Mouse (Mus musculus) erythroblast, embryonic 14.5 days (primary cell): ENCODE data around the gene Vps8. TPM values are rescaled to one million over a fixed set of nuclear protein-coding genes. Genes with fewer than 3 reads are reported as not detected.

Source experiments
- H3K27me3 ChIP-seq: 2 replicates; pipeline ENCODE4 v1.6.1; 2012; ENCODE audit warnings: inconsistent platforms; ENCODE audit not compliant: control insufficient read depth
- H3K36me3 ChIP-seq: 2 replicates; pipeline ENCODE4 v1.6.1; 2012; ENCODE audit warnings: mild to moderate bottlenecking, inconsistent platforms; ENCODE audit not compliant: control insufficient read depth
- H3K4me1 ChIP-seq: 2 replicates; pipeline ENCODE4 v1.6.1; 2012; ENCODE audit warnings: inconsistent platforms; ENCODE audit not compliant: control insufficient read depth
- H3K4me3 ChIP-seq: replicated peaks from 2 replicates; pipeline ENCODE3; 2012; ENCODE audit warnings: moderate library complexity, mild to moderate bottlenecking, inconsistent platforms
- H3K9me3 ChIP-seq: 2 replicates; pipeline ENCODE4 v1.6.1; 2012; ENCODE audit warnings: low read length, inconsistent platforms, mixed read lengths; ENCODE audit not compliant: control insufficient read depth
- GATA1 ChIP-seq: IDR thresholded peaks from 2 replicates; pipeline ENCODE4 v1.6.1; 2012; ENCODE audit warnings: low read length, inconsistent platforms, mixed read lengths
- TAL1 ChIP-seq: IDR thresholded peaks from 3 replicates; pipeline ENCODE4 v1.6.1; 2012; ENCODE audit warnings: low read length, inconsistent platforms, mixed read lengths
- polyA plus RNA-seq: library from polyadenylated mRNA; stranded (reverse); fragments of >175 nt; gene quantifications from 2 replicates; pipeline ENCODE4 v1.2.3, GENCODE M21; 2012

The Vps8 gene
- polyA plus RNA-seq, 1 experiment, result 3.1 TPM

- H3K4me1 ChIP-seq, result no peaks in the 10 kb centered on the region
- no peak for TF ChIP-seq TAL1
- no peak for TF ChIP-seq GATA1
- no peak overlapping the region for H3K4me3 ChIP-seq
- H3K27me3 ChIP-seq, result no peaks in the 10 kb centered on the region
- no peaks in the 10 kb centered on the region for H3K9me3 ChIP-seq
- H3K36me3 ChIP-seq, result peaks cover 23% of the 10 kb centered on the region
Measured at GRCm38 (mm10) chr16:21445026-21445625, 22.2 kb downstream of the Vps8 start.

GRCm38 (mm10) chr16:21447447-21447846, 24.5 kb downstream of the Vps8 start:
- Histone ChIP-seq H3K27me3 (no peaks in the 10 kb centered on the region), H3K9me3 (no peaks in the 10 kb centered on the region), H3K36me3 (peaks cover 20% of the 10 kb centered on the region), H3K4me1 (no peaks in the 10 kb centered on the region), H3K4me3 (no peak overlapping the region)
- TF ChIP-seq GATA1, result no peak
- no peak for TF ChIP-seq TAL1

GRCm38 (mm10) chr16:21448464-21448863, 25.5 kb downstream of the Vps8 start:
- Histone ChIP-seq H3K36me3 (peaks cover 11% of the 10 kb centered on the region), H3K27me3 (no peaks in the 10 kb centered on the region), H3K4me3 (no peak overlapping the region), H3K9me3 (no peaks in the 10 kb centered on the region), H3K4me1 (no peaks in the 10 kb centered on the region)
- TF ChIP-seq TAL1 (no peak), GATA1 (no peak)

- Histone ChIP-seq H3K9me3 (no peaks in the 10 kb centered on the region), H3K4me3 (no peak overlapping the region), H3K27me3 (no peaks in the 10 kb centered on the region), H3K36me3 (peaks cover under 1% of the 10 kb centered on the region; the same call in 1 of the 2 replicates), H3K4me1 (no peaks in the 10 kb centered on the region)
- no peak for TF ChIP-seq GATA1
Measured at GRCm38 (mm10) chr16:21449890-21450289, 27.0 kb downstream of the Vps8 start.

- TF ChIP-seq TAL1, result no peak
- no peak for TF ChIP-seq GATA1
- H3K4me1 ChIP-seq, result no peaks in the 10 kb centered on the region
- H3K4me3 ChIP-seq, result no peak overlapping the region
- H3K36me3 ChIP-seq, result peaks cover 7% of the 10 kb centered on the region
- H3K9me3 ChIP-seq, result no peaks in the 10 kb centered on the region
- no peaks in the 10 kb centered on the region for H3K27me3 ChIP-seq
Measured at GRCm38 (mm10) chr16:21452569-21452968, 29.7 kb downstream of the Vps8 start.

- Histone ChIP-seq H3K4me3 (no peak overlapping the region), H3K36me3 (peaks cover 31% of the 10 kb centered on the region), H3K4me1 (no peaks in the 10 kb centered on the region), H3K27me3 (no peaks in the 10 kb centered on the region), H3K9me3 (no peaks in the 10 kb centered on the region)
- TF ChIP-seq GATA1, result no peak
- TF ChIP-seq TAL1, result no peak
Measured at GRCm38 (mm10) chr16:21457639-21458369, 34.9 kb downstream of the Vps8 start.

- no peaks in the 10 kb centered on the region for H3K4me1 ChIP-seq
- no peak overlapping the region for H3K4me3 ChIP-seq
- no peak for TF ChIP-seq TAL1
- TF ChIP-seq GATA1, result no peak
- H3K9me3 ChIP-seq, result no peaks in the 10 kb centered on the region
- peaks cover 36% of the 10 kb centered on the region for H3K36me3 ChIP-seq
- H3K27me3 ChIP-seq, result no peaks in the 10 kb centered on the region
Measured at GRCm38 (mm10) chr16:21465868-21466267, 43.0 kb downstream of the Vps8 start.

GRCm38 (mm10) chr16:21470416-21470815, 47.5 kb downstream of the Vps8 start:
- Histone ChIP-seq H3K9me3 (no peaks in the 10 kb centered on the region), H3K36me3 (peaks cover 23% of the 10 kb centered on the region), H3K4me1 (no peaks in the 10 kb centered on the region), H3K4me3 (no peak overlapping the region), H3K27me3 (no peaks in the 10 kb centered on the region)
- no peak for TF ChIP-seq TAL1
- TF ChIP-seq GATA1, result no peak

- TF ChIP-seq TAL1 (no peak), GATA1 (no peak)
- Histone ChIP-seq H3K27me3 (no peaks in the 10 kb centered on the region), H3K9me3 (no peaks in the 10 kb centered on the region), H3K4me3 (no peak overlapping the region), H3K4me1 (no peaks in the 10 kb centered on the region), H3K36me3 (peaks cover 24% of the 10 kb centered on the region)
Measured at GRCm38 (mm10) chr16:21477074-21477473, 54.2 kb downstream of the Vps8 start.
